Mouse (Mus musculus): ENCODE results near the gene Arhgap35. TPM values are rescaled to one million over a fixed set of nuclear protein-coding genes. Genes with fewer than 3 reads are reported as not detected.

The Arhgap35 gene
- polyA plus RNA-seq, 1 experiment from 2014 or later = 16.8 TPM

DNA sequence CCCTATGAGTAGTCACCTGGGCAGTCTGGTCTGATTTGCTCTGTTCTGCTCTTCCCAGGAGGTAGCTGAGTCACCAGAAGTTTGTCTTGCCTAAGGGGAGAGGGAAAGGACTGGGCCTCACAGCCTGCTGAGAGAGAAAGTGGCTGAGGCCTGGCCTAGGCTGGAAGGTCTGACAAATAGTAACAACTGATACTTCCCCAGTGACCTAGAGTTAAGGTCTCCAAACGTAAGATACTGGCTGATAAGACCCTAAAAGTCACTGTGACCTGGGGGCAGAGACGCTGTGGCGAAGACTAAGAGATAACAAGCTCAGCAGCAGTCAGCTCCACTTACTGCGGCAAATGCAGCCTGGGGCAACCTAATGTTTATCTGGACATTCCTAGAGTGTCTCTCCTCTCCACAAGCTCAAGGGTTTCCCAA is 13.1 kb downstream of the Arhgap35 start:
- WGBS = 32% methylated on average over 4 of the region's 4 CpGs
- H3K36me3 ChIP-seq = no peaks in the 10 kb centered on the region
- 0 out of 2 replicates have a peak, but pooled peaks cover 8% of the 10 kb centered on the region for H3K4me1 ChIP-seq
- no peak for ATAC-seq (ENCODE audit: insufficient number of reproducible peaks, low FRiP score, low TSS enrichment, low read depth)
- H3K9ac ChIP-seq = no peak overlapping the region
- H3K27me3 ChIP-seq = no peaks in the 10 kb centered on the region
- 0 out of 2 replicates have a peak, but pooled peaks cover 3% of the 10 kb centered on the region for H3K9me3 ChIP-seq (replicated peaks)
- no peak overlapping the region for H3K4me3 ChIP-seq (replicated peaks)
- no peak overlapping the region for H3K27ac ChIP-seq (replicated peaks)
- H3K4me2 ChIP-seq (replicated peaks) = no peak overlapping the region

DNA sequence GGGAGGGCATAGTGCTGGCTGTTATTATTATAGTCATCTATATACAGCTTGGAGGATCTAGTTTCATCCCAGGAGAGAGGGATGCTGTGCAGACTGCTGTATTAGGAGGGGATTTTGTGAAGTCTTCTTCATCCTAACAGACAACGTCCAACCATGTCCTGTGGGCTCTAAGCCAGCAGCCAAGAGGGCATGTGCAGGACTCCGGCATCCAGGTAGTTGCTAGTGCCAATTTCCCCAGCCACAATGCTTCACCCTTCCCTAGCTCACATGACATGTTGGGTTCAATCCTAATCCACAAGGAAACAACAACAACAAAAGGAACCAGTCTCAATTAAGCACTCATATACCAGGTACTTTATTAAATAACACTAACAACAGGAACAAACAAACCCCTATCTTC is 15.8 kb downstream of the Arhgap35 start:
- no peak overlapping the region for H3K27ac ChIP-seq (replicated peaks)
- 68% methylated on average over 2 of the region's 2 CpGs for WGBS
- H3K27me3 ChIP-seq = no peaks in the 10 kb centered on the region
- 0 out of 2 replicates have a peak, but pooled peaks cover 3% of the 10 kb centered on the region for H3K36me3 ChIP-seq
- no peak for ATAC-seq (ENCODE audit: insufficient number of reproducible peaks, low FRiP score, low TSS enrichment, low read depth)
- H3K4me2 ChIP-seq (replicated peaks) = no peak overlapping the region
- H3K9ac ChIP-seq = no peak overlapping the region
- H3K4me1 ChIP-seq = 0 out of 2 replicates have a peak, but pooled peaks cover 8% of the 10 kb centered on the region
- H3K9me3 ChIP-seq (replicated peaks) = 0 out of 2 replicates have a peak, but pooled peaks cover 3% of the 10 kb centered on the region
- no peak overlapping the region for H3K4me3 ChIP-seq (replicated peaks)

DNA sequence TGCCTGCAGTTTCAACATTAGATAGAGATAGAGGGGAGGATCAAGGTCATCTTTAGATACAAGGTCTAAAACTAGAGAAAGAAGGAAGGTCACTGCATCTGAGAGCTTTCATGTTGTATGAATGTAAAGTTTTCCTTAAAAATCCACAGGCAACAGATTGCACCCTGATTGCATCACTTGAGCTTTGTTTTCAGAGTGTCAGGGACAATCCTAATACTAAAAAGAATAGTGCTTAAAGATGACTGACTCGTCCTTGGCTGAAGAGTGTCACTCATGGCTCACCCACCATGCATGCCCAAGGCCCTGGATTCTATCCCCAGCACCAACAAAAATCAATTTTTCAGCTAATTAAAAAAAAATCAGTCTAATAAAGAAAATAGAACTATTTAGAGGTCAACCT is 23.5 kb downstream of the Arhgap35 start:
- WGBS = 76% methylated on average over 1 of the region's 1 CpGs
- H3K4me3 ChIP-seq (replicated peaks) = no peak overlapping the region
- ATAC-seq (ENCODE audit: insufficient number of reproducible peaks, low FRiP score, low TSS enrichment, low read depth) = no peak
- no peak overlapping the region for H3K27ac ChIP-seq (replicated peaks)
- no peaks in the 10 kb centered on the region for H3K27me3 ChIP-seq
- no peaks in the 10 kb centered on the region for H3K4me1 ChIP-seq
- no peak overlapping the region for H3K9ac ChIP-seq
- H3K9me3 ChIP-seq (replicated peaks) = no peaks in the 10 kb centered on the region
- H3K4me2 ChIP-seq (replicated peaks) = no peak overlapping the region
- H3K36me3 ChIP-seq = 0 out of 2 replicates have a peak, but pooled peaks cover 3% of the 10 kb centered on the region

DNA sequence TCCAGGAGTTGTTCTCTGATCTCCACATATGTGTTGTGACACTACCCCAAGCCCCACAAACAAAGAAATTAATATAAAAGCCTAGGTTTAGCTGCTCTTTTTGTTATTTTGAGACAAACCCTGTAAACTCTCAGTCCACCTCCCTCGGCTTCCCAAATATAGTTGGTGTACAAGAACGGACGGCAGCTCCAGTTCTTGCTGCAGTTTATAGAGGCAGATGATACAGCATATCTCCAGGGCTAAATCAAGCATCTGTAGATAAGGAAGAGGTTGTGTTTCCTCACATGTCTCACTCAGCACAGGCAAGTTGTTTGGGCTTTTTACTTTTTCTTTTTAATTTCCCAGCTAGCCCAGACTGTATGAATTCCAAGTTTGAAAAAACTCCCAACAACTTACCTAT is 27.1 kb downstream of the Arhgap35 start:
- Histone ChIP-seq H3K9ac (no peak overlapping the region), H3K4me2 (replicated peaks) (no peak overlapping the region), H3K4me1 (no peaks in the 10 kb centered on the region), H3K9me3 (replicated peaks) (no peaks in the 10 kb centered on the region), H3K36me3 (no peaks in the 10 kb centered on the region), H3K27me3 (no peaks in the 10 kb centered on the region), H3K4me3 (replicated peaks) (no peak overlapping the region), H3K27ac (replicated peaks) (no peak overlapping the region)
- ATAC-seq (ENCODE audit: insufficient number of reproducible peaks, low FRiP score, low TSS enrichment, low read depth) = no peak
- 72% methylated on average over 3 of the region's 3 CpGs for WGBS

DNA sequence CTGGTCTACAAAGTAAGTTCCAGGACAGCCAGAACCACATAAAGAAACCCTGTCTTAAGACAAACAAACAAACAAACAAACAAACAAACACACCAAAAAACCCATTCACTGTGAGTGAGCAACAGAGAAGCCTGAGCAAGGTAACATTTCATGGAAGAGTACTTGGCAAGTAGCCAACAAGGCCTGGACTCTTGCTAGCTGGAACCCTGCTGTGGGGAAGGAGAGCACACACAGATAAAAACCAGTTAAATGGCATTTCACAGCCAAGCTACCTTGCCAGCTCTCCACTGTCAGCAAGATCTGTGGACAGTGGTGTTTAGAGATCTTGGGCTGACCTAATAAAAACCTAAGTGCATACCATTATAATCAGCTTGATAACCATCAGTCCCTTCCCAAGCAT is 30.4 kb downstream of the Arhgap35 start:
- ATAC-seq (ENCODE audit: insufficient number of reproducible peaks, low FRiP score, low TSS enrichment, low read depth) = no peak
- peaks cover 16% of the 10 kb centered on the region for H3K4me1 ChIP-seq
- no peaks in the 10 kb centered on the region for H3K27me3 ChIP-seq
- H3K4me3 ChIP-seq (replicated peaks) = no peak overlapping the region
- H3K27ac ChIP-seq (replicated peaks) = no peak overlapping the region
- H3K36me3 ChIP-seq = no peaks in the 10 kb centered on the region
- no peak overlapping the region for H3K9ac ChIP-seq
- no peaks in the 10 kb centered on the region for H3K9me3 ChIP-seq (replicated peaks)
- H3K4me2 ChIP-seq (replicated peaks) = no peak overlapping the region

DNA sequence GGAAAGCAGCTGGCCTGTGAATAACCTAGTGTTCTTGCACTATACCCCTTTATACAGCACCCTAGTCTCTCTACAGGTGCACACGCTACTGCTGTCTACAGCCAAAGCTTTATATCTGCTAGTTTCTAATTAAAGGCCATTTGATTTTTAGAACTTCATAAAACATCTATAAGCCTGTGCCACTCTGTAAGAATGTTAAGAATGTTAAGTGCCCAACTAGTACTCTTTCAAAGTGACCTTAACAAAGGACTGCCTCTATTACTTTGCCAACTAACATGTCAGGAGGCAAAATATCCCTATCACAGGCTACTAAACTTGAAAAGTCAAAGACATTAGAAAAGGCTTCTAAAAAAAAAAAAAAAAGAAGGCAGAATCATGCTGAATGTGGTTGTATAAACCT is 31.0 kb downstream of the Arhgap35 start:
- Histone ChIP-seq H3K9ac (no peak overlapping the region), H3K36me3 (no peaks in the 10 kb centered on the region), H3K4me2 (replicated peaks) (no peak overlapping the region), H3K4me3 (replicated peaks) (no peak overlapping the region), H3K9me3 (replicated peaks) (no peaks in the 10 kb centered on the region), H3K27me3 (no peaks in the 10 kb centered on the region), H3K4me1 (peaks cover 16% of the 10 kb centered on the region), H3K27ac (replicated peaks) (no peak overlapping the region)
- no peak for ATAC-seq (ENCODE audit: insufficient number of reproducible peaks, low FRiP score, low TSS enrichment, low read depth)
- 88% methylated on average over 1 of the region's 1 CpGs for WGBS

DNA sequence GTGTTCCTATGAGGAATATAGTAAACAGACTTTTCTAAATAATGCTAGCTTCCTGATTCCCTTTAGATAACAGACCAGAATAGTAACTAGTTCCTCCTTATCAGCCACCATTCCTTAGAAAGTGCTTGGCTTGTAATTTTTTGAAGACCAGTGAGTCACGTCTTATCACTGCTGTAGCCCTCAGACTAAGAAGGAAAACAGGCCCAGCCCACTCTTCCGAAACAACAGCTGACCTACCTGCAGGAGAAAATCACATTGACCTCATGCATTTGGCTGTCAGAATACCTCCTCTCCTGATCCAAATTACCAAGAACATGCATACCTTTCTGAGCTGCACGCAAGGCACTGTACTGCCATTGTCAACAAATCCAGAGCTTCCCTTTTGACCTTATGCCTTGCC is 32.5 kb downstream of the Arhgap35 start:
- Histone ChIP-seq H3K27ac (replicated peaks) (no peak overlapping the region), H3K9ac (no peak overlapping the region), H3K4me1 (peaks cover 16% of the 10 kb centered on the region), H3K27me3 (no peaks in the 10 kb centered on the region), H3K9me3 (replicated peaks) (no peaks in the 10 kb centered on the region), H3K4me2 (replicated peaks) (no peak overlapping the region), H3K4me3 (replicated peaks) (no peak overlapping the region), H3K36me3 (no peaks in the 10 kb centered on the region)
- 77% methylated on average over 3 of the region's 3 CpGs for WGBS
- no peak for ATAC-seq (ENCODE audit: insufficient number of reproducible peaks, low FRiP score, low TSS enrichment, low read depth)

DNA sequence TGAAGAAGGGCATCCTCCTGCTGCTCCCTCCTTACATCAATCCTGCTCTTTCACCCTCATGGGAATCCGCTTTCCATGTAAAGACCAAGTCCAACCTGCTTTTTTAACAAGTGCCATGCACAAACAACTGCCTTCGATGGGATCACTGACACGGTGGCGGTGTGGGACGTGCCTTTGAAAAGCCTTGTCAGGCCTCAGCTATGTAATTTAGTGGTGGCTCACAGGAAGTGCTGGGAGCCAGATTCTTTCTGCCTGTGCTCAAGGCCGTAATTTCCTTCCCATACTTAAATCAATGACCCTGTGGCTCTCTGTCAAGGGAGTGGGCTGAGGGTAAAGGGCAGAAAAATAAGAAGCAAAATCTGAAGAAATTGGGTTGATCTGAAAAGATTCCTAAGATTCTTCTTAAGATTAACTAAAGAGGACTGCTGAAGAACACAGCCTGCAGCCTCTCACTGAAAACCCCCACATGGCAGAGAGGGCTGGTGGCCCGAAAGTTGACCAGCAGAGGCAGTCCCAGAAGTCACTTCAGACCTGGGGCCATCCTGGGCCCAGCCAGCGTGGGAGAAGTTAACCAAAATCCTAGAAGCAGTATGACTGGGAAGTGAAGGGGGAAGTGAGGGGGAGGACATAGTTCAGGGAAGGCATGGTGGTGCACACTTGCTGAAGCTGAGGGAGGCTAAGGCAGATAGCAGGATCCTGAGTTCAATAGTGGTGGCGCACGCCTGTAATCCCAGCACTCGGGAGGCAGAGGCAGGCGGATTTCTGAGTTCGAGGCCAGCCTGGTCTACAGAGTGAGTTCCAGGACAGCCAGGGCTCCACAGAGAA is 33.3 kb downstream of the Arhgap35 start:
- H3K36me3 ChIP-seq = no peaks in the 10 kb centered on the region
- WGBS = 54% methylated on average over 13 of the region's 13 CpGs
- H3K4me3 ChIP-seq (replicated peaks) = no peak overlapping the region
- no peaks in the 10 kb centered on the region for H3K27me3 ChIP-seq
- ATAC-seq (ENCODE audit: insufficient number of reproducible peaks, low FRiP score, low TSS enrichment, low read depth) = 0 out of 2 replicates have a peak, but pooled peaks have one; percentile 29
- peak overlapping the region; percentile 45 for H3K27ac ChIP-seq (replicated peaks)
- no peaks in the 10 kb centered on the region for H3K9me3 ChIP-seq (replicated peaks)
- no peak overlapping the region for H3K4me2 ChIP-seq (replicated peaks)
- H3K9ac ChIP-seq = no peak overlapping the region
- H3K4me1 ChIP-seq = peaks cover 16% of the 10 kb centered on the region

DNA sequence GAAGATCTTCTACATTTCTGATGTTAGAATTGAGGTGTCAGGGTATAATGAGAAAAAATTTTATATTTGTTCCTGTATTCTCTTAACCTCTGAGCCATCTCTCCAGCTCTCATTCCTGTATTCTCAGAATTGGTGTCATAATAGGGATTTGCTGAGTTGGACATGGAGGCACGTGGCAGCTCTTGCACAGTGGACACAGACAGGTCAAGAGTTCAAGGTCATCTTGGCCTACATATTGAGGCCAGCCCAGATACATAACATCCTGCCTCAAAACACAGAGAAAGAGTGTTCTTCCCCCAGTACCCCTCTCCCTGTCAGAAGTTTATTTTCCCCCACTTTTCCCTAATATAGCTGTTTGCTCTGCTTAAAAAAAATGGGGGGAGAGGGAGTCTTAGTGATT is 38.1 kb downstream of the Arhgap35 start:
- no peaks in the 10 kb centered on the region for H3K36me3 ChIP-seq
- H3K9ac ChIP-seq = no peak overlapping the region
- H3K4me3 ChIP-seq (replicated peaks) = no peak overlapping the region
- ATAC-seq (ENCODE audit: insufficient number of reproducible peaks, low FRiP score, low TSS enrichment, low read depth) = no peak
- no peak overlapping the region for H3K4me2 ChIP-seq (replicated peaks)
- no peaks in the 10 kb centered on the region for H3K9me3 ChIP-seq (replicated peaks)
- no peaks in the 10 kb centered on the region for H3K27me3 ChIP-seq
- WGBS = 68% methylated on average over 1 of the region's 1 CpGs
- H3K27ac ChIP-seq (replicated peaks) = no peak overlapping the region
- peaks cover 10% of the 10 kb centered on the region for H3K4me1 ChIP-seq

DNA sequence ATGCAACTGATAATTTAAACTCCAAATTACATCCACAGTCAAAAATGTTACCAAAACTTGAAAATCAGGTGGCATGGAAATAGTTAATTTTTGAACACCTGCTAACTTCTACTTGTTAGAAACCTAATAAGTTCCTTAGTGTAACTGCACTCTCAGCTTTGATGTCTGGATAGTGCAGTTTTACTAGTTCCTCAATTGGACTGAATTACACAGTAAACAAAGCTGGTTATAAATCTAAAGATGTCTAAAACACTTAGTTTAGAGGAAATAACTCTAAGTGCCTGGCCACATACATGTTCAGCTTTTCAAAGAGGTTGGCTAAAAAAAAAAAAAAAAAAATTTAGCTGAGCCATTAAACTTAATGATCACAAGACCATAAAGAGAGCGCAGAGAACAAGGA is 43.6 kb downstream of the Arhgap35 start:
- no peak for ATAC-seq (ENCODE audit: insufficient number of reproducible peaks, low FRiP score, low TSS enrichment, low read depth)
- H3K9ac ChIP-seq = no peak overlapping the region
- H3K4me3 ChIP-seq (replicated peaks) = no peak overlapping the region
- H3K4me2 ChIP-seq (replicated peaks) = no peak overlapping the region
- no peaks in the 10 kb centered on the region for H3K9me3 ChIP-seq (replicated peaks)
- 97% methylated on average over 1 of the region's 1 CpGs for WGBS
- H3K27me3 ChIP-seq = no peaks in the 10 kb centered on the region
- H3K27ac ChIP-seq (replicated peaks) = no peak overlapping the region
- H3K36me3 ChIP-seq = no peaks in the 10 kb centered on the region
- H3K4me1 ChIP-seq = peaks cover 3% of the 10 kb centered on the region; the same call in 1 of the 2 replicates

DNA sequence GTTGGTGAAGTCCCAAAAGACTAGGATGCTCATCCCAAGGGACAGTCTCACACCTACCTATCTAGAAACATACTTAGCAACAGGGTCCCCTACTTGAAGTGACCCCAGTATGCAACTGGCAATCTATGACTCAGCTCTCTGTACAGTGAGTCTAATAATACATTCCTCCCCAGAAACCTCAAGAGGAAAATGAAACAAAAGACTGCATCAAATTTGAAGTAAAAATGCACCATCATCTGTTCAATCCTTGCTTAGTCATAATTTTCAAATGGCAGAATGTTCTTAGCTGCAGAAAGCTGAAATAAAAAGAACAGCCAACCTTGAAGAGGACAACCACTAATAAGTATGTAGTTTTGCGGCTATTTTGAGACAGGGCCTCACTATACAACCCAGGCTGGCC is 44.1 kb downstream of the Arhgap35 start:
- WGBS = 85% methylated on average over 1 of the region's 1 CpGs
- Histone ChIP-seq H3K27me3 (no peaks in the 10 kb centered on the region), H3K4me3 (replicated peaks) (no peak overlapping the region), H3K4me2 (replicated peaks) (no peak overlapping the region), H3K4me1 (0 out of 2 replicates have a peak, but pooled peaks cover 3% of the 10 kb centered on the region), H3K9me3 (replicated peaks) (no peaks in the 10 kb centered on the region), H3K36me3 (peaks cover under 1% of the 10 kb centered on the region; the same call in 1 of the 2 replicates), H3K9ac (no peak overlapping the region), H3K27ac (replicated peaks) (no peak overlapping the region)
- ATAC-seq (ENCODE audit: insufficient number of reproducible peaks, low FRiP score, low TSS enrichment, low read depth) = no peak

DNA sequence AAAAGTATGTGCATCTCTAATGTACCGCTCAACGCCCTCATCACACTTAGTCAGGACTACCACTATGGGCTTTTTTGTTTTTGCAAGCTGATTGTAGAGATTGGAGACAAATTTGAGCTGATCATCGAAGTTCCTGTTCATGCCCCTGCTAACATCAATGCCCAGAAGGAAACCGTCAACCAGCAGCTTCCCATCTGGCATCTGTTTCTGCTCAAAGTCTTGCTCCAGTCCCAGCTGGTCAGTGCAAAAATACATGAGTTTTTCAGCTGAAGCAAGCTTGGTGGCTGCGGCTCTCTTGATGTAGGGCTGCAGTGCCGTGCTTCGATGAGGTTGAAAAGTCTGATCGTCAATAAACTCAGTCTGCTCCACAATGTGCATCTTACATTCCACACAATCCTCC is 50.3 kb downstream of the Arhgap35 start:
- H3K9me3 ChIP-seq (replicated peaks) = no peaks in the 10 kb centered on the region
- H3K4me3 ChIP-seq (replicated peaks) = no peak overlapping the region
- peaks cover 48% of the 10 kb centered on the region for H3K36me3 ChIP-seq
- no peak overlapping the region for H3K9ac ChIP-seq
- WGBS = 82% methylated on average over 8 of the region's 8 CpGs
- no peak overlapping the region for H3K4me2 ChIP-seq (replicated peaks)
- H3K27me3 ChIP-seq = no peaks in the 10 kb centered on the region
- no peak overlapping the region for H3K27ac ChIP-seq (replicated peaks)
- ATAC-seq (ENCODE audit: insufficient number of reproducible peaks, low FRiP score, low TSS enrichment, low read depth) = no peak
- H3K4me1 ChIP-seq = 0 out of 2 replicates have a peak, but pooled peaks cover 3% of the 10 kb centered on the region

Measured in embryonic facial prominence, embryonic 15.5 days (tissue).